12 mouse cellular contexts compared by ENCODE assay signal in genomic region chr5:78621987-78622854, GRCm38 (mm10).
DNase-seq lines count a peak whose midpoint lies in the region; ATAC-seq lines count a peak whose summit lies in the region.
"Had no signal": no experiment of that assay in that cellular context is flagged by ENCODE, and none has a peak within 500 bp of the region (broad histone marks: within the 10 kb centered on the region; RNA-seq: fewer than 3 reads in every experiment).

No protein-coding gene starts in this region.

- 80% methylated on average over 5 of the region's 5 CpGs for WGBS in hindbrain, embryonic 11.5 days
- WGBS in hindbrain, embryonic 10.5 days, result 84% methylated on average over 5 of the region's 5 CpGs
- 45% methylated on average over 5 of the region's 5 CpGs for WGBS in forebrain, embryonic 12.5 days
- 88% methylated on average over 5 of the region's 5 CpGs for WGBS in limb, embryonic 10.5 days

- no peaks in the 10 kb centered on the region for H3K9me3 ChIP-seq in hindbrain, embryonic 11.5 days (ENCODE audit: control insufficient read depth, low read length)
- no peaks in the 10 kb centered on the region for H3K9me3 ChIP-seq in hindbrain, embryonic 10.5 days
- no peaks in the 10 kb centered on the region for H3K9me3 ChIP-seq in forebrain, embryonic 12.5 days
- H3K9me3 ChIP-seq in limb, embryonic 10.5 days (replicated peaks), result no peaks in the 10 kb centered on the region

- no peak overlapping the region for H3K9ac ChIP-seq in hindbrain, embryonic 11.5 days (ENCODE audit: low read depth, low read length)
- H3K9ac ChIP-seq in forebrain, embryonic 12.5 days, result no peak overlapping the region

- H3K36me3 ChIP-seq in hindbrain, embryonic 11.5 days (ENCODE audit: control insufficient read depth, insufficient read depth, low read length), result no peaks in the 10 kb centered on the region
- H3K36me3 ChIP-seq in hindbrain, embryonic 10.5 days, result no peaks in the 10 kb centered on the region
- no peaks in the 10 kb centered on the region for H3K36me3 ChIP-seq in forebrain, embryonic 12.5 days (replicated peaks)
- H3K36me3 ChIP-seq in limb, embryonic 10.5 days, result no peaks in the 10 kb centered on the region

- no peak overlapping the region for H3K4me2 ChIP-seq in hindbrain, embryonic 11.5 days (replicated peaks; ENCODE audit: low read depth, low read length)
- H3K4me2 ChIP-seq in forebrain, embryonic 12.5 days, result no peak overlapping the region

- no peaks in the 10 kb centered on the region for H3K4me1 ChIP-seq in hindbrain, embryonic 11.5 days (replicated peaks; ENCODE audit: control insufficient read depth, insufficient read depth, low read length)
- H3K4me1 ChIP-seq in hindbrain, embryonic 10.5 days (replicated peaks), result no peaks in the 10 kb centered on the region
- H3K4me1 ChIP-seq in forebrain, embryonic 12.5 days, result 0 out of 2 replicates have a peak, but pooled peaks cover 6% of the 10 kb centered on the region
- no peaks in the 10 kb centered on the region for H3K4me1 ChIP-seq in limb, embryonic 10.5 days

- no peak overlapping the region for H3K4me3 ChIP-seq in hindbrain, embryonic 11.5 days (ENCODE audit: low read depth, low read length)
- H3K4me3 ChIP-seq in hindbrain, embryonic 10.5 days, result no peak overlapping the region
- no peak overlapping the region for H3K4me3 ChIP-seq in forebrain, embryonic 12.5 days (replicated peaks)
- no peak overlapping the region for H3K4me3 ChIP-seq in limb, embryonic 10.5 days
- H3K4me3 ChIP-seq: left cerebral cortex, adult 2 months had no signal

- ATAC-seq in hindbrain, embryonic 11.5 days (ENCODE audit: low FRiP score), result no peak
- ATAC-seq in forebrain, embryonic 12.5 days (ENCODE audit: low FRiP score), result peak; percentile 96

- H3K27me3 ChIP-seq in hindbrain, embryonic 11.5 days (ENCODE audit: control insufficient read depth, insufficient read depth, low read length), result no peaks in the 10 kb centered on the region
- no peaks in the 10 kb centered on the region for H3K27me3 ChIP-seq in hindbrain, embryonic 10.5 days (ENCODE audit: insufficient read depth, poor library complexity, severe bottlenecking)
- no peaks in the 10 kb centered on the region for H3K27me3 ChIP-seq in forebrain, embryonic 12.5 days
- no peaks in the 10 kb centered on the region for H3K27me3 ChIP-seq in limb, embryonic 10.5 days (ENCODE audit: low read depth, poor library complexity, severe bottlenecking)

- H3K27ac ChIP-seq in hindbrain, embryonic 11.5 days (ENCODE audit: low read depth, low read length), result no peak overlapping the region
- H3K27ac ChIP-seq in hindbrain, embryonic 10.5 days, result no peak overlapping the region
- H3K27ac ChIP-seq in forebrain, embryonic 12.5 days, result peak overlapping the region; percentile 63; the same call in 1 of the 2 replicates
- H3K27ac ChIP-seq in limb, embryonic 10.5 days, result no peak overlapping the region
- H3K27ac ChIP-seq: left cerebral cortex, adult 2 months had no signal

- DNase-seq in hindbrain, embryonic 11.5 days (ENCODE audit: low spot score), result peak; percentile 7
- no peak for DNase-seq in hindbrain, embryonic 10.5 days (ENCODE audit: low spot score)
- peak; percentile 85 for DNase-seq in layer of hippocampus, adult 9-11 months
- DNase-seq in right cerebral cortex, adult 2 months (ENCODE audit: low spot score in 2 of 2), result peak; percentile 18 to 19
- DNase-seq in limb, embryonic 10.5 days (ENCODE audit: low spot score), result no peak
- DNase-seq in ovary, adult 18-20 months (ENCODE audit: low spot score), result no peak
- no peak for DNase-seq in gastrocnemius, postnatal 25 days
- DNase-seq: adrenal gland, postnatal 14 days; gastrocnemius, postnatal 36 days; lung, postnatal 10 days had no signal

Comparison
In these comparisons a context has a peak if more than half of its experiments do, and no peak if none do; other contexts are left out.
1. DNase-seq: peak in hindbrain, embryonic 11.5 days (single experiment), layer of hippocampus, adult 9-11 months (single experiment) and right cerebral cortex, adult 2 months (2 of 2); none in hindbrain, embryonic 10.5 days (single experiment), limb, embryonic 10.5 days (single experiment), ovary, adult 18-20 months (single experiment) and gastrocnemius, postnatal 25 days (single experiment).